Mouse (Mus musculus) ovary, postnatal 36 days (tissue): Measurements from ENCODE around the gene Sgcb.
A peak's percentile ranks its signal among the peaks of the same experiment; 100 is the strongest.

Experiments
- DNase-seq: peaks from one replicate; pipeline ENCODE4 v3.0.0; 2022; ENCODE audit warnings: low spot score, mixed read lengths

Gene Sgcb

DNA sequence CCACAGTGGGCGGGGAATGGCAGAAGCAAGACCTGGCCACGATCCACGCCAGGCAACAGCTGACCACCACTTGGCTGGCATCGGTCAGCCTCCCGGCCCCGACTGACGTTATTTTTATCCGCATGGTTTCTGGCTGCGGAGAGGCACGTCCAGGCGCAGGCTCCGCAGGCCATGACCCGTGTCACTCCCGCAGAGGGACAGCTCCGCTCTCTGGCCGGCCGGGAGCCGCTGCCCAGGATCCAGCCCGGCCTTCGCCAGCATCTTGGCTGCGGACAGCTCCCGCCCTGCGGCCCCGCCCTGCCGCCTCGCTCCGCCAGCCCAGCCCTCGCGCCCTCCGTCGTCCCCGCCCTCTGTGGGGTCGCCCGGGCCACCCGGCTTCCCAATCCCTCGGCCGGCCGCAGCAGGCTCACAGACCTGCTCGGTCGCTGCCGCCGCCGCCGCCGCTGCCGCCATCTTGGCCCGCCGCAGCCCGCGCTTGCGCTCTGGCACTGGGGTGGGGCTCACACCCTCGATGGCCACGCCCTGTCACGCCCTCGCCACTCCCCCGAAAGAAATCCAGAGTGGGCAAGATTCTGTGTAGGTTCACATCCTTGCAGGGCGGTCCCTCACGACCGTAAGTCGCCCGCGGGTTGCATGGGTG, at the start of gene Sgcb:
Sgcb (minus strand) TSS at position 530 of the 640 bp plus-strand sequence.
- DNase-seq: peak; percentile 87

GRCm38 (mm10) chr5:73694254-73695015, 46.8 kb upstream of the Sgcb start:
- no peak for DNase-seq

DNA sequence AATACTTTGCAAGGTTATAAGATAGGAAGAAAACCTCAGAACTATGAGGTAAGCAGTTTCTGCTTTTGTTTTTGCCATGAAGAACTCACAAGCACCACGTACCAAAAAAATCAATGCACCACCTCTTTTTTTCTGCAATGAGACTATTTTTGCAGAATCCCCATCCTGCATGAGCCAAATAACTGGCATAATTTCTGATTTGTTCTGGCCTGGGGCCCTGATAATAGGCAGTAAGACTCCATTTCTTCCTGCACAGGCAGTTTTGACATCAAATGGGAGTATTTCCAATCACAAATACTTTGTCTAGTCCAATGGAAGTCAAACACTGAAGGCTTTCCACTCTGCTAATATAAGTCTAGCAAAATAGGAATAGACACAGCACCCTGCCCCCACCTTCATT, 46.2 kb upstream of the Sgcb start:
- DNase-seq: no peak

DNA sequence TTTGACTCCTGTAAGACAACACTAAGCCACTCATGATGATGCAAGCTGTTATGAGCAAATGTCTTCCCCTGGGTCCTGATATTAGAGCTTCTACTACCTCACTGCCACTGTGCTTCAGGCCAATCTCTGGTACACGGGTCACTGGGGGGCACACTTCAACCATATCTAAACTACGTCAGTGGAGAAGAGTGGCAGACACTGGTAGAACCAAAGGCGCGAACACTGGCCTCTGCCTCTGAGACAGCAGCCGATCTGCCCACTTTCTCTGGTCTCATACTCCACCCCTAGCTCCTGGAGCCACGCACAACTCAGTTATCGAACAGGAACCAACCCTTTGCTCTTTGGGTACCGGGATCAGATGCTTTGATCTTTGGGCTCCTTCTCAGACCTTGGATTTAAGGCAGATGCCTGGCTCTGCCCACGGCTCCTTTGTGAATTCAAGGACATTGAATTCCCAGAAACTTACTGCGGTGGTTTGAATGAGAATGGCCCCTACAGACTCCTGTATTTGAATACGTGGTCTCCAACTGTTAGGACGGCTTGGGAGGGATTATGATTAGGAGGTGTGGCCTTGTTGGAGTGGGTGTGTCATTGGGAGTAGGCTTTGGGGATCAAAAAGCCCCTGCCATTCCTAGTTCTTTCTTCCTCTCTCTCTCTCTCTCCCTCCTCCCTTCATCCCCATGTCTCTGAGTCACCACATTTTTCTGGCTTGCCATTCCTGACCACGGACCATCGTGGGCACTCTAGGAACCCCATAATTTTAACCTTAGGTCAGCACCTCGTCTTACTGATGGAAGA, 44.3 kb upstream of the Sgcb start:
- no peak for DNase-seq

- DNase-seq: no peak
Measured at GRCm38 (mm10) chr5:73690146-73690545, 42.6 kb upstream of the Sgcb start.

GRCm38 (mm10) chr5:73688576-73688975, 41.0 kb upstream of the Sgcb start:
- DNase-seq: no peak

GRCm38 (mm10) chr5:73686149-73686548, 38.6 kb upstream of the Sgcb start:
- no peak for DNase-seq

- no peak for DNase-seq
Measured at GRCm38 (mm10) chr5:73683706-73684409, 36.3 kb upstream of the Sgcb start.

DNA sequence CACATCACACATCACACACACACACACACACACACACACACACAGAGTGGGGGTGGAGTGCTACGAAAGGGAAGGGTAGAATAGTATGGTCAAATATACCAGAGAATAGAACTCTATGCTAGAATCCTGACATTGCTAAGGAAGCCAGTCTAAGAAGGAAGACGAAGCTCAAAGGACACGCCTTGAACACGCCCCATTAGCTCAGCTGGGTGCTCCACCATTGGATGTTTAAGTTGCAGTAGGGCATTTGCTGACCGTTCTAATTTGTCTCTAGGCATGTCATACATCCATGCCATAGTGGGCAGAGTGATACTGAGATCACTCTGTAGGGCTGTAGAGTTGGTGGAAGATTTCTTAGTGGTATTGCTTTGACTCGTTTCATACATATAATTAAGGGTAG, 35.6 kb upstream of the Sgcb start:
- no peak for DNase-seq

GRCm38 (mm10) chr5:73676626-73677025, 29.0 kb upstream of the Sgcb start:
- DNase-seq: no peak

DNA sequence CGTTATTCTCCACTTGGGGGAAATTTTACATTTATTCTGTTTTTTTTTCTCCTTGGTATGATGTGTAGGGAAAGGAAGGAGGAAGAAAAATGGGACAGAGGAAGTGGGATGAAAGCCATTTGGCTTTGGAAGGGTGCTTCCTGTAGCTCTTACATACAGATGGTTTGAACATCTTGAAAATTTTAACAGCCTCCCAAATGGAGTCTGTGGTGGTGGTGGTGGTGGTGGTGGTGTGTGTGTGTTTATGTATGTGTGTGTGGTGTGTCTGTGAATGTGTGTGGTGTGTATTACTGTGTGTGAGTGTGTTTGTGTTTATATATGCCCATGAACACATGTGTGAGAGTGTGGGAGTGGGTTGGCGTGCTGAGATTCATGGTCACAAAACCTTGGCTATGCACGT, 28.0 kb upstream of the Sgcb start:
- no peak for DNase-seq

GRCm38 (mm10) chr5:73669386-73669785, 21.8 kb upstream of the Sgcb start:
- DNase-seq: no peak

- DNase-seq: no peak
Measured at GRCm38 (mm10) chr5:73667877-73668276, 20.3 kb upstream of the Sgcb start.

- no peak for DNase-seq
Measured at GRCm38 (mm10) chr5:73666695-73667094, 19.1 kb upstream of the Sgcb start.

GRCm38 (mm10) chr5:73651855-73652201, 4.2 kb upstream of the Sgcb start:
- DNase-seq: no peak

DNA sequence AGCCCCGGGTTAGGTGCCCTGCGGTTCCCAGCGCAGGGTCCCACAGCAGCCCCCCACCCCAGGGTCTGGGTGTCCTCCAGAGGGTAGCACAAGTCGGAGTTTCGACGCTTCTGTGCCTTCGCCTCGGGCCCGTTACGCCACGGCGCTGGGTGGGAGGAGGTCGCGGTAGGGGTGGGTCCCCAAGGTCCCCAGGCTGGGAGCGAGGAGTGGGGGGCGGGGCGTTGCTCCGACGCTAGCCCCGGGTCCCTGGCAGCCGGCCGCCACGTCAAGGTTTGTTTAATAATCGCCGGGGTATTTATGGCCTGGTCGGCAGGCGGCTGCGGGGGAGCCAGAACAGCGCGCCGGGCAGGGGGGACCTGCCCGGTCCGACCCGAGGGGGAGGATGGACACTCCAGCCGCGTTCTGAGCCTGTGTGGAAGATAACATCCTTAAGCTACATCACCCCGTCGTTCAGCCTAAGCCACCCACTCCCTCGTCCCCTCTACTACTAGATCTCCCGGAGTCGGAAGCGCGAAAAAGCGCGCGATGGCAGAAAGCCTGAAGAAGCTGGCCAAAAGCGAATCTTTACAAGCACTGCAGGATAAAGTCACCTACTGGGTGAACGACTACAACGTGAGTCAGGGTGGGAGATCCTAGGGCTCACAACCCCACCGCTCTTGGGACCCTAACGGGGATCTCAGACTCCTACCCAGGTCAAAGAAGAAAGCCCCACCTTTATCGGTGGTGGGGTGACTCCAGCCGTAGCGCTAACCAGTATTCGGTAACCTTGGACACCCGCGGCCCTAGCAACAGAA, 3.7 kb upstream of the Sgcb start, which contains the start of gene Spata18:
Spata18 (plus strand) TSS at position 319 of the 794 bp plus-strand sequence.
- peak; percentile 77 for DNase-seq

GRCm38 (mm10) chr5:73650365-73650964, 2.9 kb upstream of the Sgcb start:
- DNase-seq: no peak

DNA sequence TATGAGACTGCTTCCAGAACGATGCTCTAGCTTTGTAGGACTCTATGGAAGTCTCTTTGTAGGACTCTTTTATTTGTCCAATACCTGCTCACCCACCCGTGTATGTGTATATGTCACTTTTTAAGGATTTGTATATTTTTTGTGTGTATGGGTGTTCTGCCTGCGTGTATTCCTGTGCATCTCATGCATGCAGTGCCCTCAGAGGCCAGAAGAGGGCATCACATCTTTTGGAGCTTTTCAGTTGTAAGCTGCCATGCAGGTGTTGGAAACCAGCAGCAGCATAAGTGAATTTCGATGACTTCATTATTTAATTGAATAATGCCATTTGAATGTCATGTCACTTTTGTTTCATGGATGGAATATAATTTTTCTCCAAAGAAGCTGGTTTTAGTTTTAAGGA, 5.5 kb downstream of the Sgcb start:
- no peak for DNase-seq

DNA sequence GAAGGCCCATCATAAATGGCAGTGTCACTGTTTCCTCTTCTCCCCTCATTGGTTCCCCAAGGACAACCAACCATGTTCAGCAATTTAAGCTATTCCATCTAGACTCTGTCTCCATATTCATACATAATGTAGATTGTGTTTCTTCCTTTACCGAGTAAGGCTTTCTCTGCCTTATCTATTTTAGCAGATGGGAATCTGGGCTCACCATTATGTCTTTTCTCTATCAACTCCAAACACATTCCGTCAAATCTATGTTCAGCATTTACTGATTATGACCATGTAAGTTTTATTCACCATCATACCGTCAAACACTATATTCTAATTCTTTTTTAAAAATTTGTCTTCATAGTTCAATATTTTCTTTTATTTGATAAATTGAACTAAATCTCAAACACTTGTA, 6.5 kb downstream of the Sgcb start:
- no peak for DNase-seq

DNA sequence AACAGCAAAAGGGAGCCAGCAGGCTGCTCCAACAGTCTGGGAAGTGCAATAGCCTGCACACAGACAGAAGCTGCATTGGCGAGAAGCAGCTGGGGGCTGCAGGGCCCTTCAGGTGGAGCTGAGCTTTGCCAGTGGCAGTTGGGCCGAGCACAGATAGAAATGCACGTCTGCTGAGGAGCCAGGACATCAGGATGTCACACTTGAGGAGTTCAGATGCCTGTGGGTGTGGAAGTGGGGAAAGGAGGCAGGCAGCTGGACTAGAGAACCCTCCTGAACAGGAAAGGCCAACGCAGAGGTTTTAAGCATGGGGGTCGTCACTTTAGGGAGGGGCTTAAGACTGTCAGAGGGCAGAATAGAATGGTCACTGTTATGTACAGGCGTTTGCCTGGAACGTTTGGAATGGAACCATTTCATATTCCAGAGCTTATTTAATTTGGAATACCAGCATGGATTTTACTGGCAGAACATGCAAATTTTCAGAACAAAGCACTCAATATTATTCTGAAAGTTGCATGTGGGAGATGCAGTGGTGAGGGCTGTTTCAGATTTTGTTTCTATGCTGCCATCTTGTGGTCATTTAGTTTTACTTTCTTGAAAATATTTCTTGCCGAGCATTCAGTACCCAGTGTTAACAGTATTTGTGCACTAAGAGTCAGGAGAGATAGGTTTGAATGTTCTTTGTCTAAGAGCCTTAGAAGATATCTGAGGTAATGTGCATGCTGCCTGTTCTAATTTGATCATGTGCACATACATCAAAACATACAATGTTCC, 10.1 kb downstream of the Sgcb start:
- no peak for DNase-seq
